Mouse (Mus musculus) intestine, embryonic 16.5 days (tissue): ENCODE results near the gene Crnn. TPM values are rescaled to one million over a fixed set of nuclear protein-coding genes. Genes with fewer than 3 reads are reported as not detected.

Experiments
- ATAC-seq: fragments of 200-750 bp; cut with Nextera tagmentation; 2 replicates; pipeline ENCODE4 v1.8.0; 2017; ENCODE audit warnings: moderate TSS enrichment, moderate library complexity
- H3K27ac ChIP-seq: fragments of 300-500 bp; sonication (generic); 2 replicates; pipeline ENCODE4 v1.5.1; 2014; ENCODE audit warnings: mild to moderate bottlenecking, low read length
- H3K27me3 ChIP-seq: fragments of 300-500 bp; sonication (generic); replicated peaks from 2 replicates; pipeline ENCODE4 v1.6.1; 2014; ENCODE audit warnings: low read length, control low read depth, mixed read lengths; ENCODE audit not compliant: control insufficient read depth, insufficient read depth
- H3K36me3 ChIP-seq: fragments of 300-500 bp; sonication (generic); 2 replicates; pipeline ENCODE4 v1.6.1; 2014; ENCODE audit warnings: low read length, control low read depth; ENCODE audit not compliant: control insufficient read depth, insufficient read depth
- H3K4me1 ChIP-seq: fragments of 300-500 bp; sonication (generic); 2 replicates; pipeline ENCODE4 v1.6.1; 2014; ENCODE audit warnings: low read length, control low read depth, mixed read lengths; ENCODE audit not compliant: control insufficient read depth, insufficient read depth
- H3K4me2 ChIP-seq: fragments of 300-500 bp; sonication (generic); 2 replicates; pipeline ENCODE4 v1.6.1; 2014; ENCODE audit warnings: low read depth, low read length, control low read depth
- H3K4me3 ChIP-seq: fragments of 300-500 bp; sonication (generic); 2 replicates; pipeline ENCODE4 v1.5.1; 2014; ENCODE audit warnings: mild to moderate bottlenecking, low read length
- H3K9ac ChIP-seq: fragments of 300-500 bp; sonication (generic); 2 replicates; pipeline ENCODE4 v1.6.1; 2014; ENCODE audit warnings: low read depth, low read length
- H3K9me3 ChIP-seq: fragments of 300-500 bp; sonication (generic); 2 replicates; pipeline ENCODE4 v1.6.1; 2016; ENCODE audit warnings: low read length, control low read depth; ENCODE audit not compliant: control insufficient read depth
- WGBS: fragments of 180-500 bp; shearing (Covaris S2); extraction: QIAGEN DNeasy Blood & Tissue Kit; methylation state at CpG from one replicate; pipeline ENCODE4 v1.1.7; 2014; 5-methylcytosine and 5-hydroxymethylcytosine counted together
- polyA plus RNA-seq: library from polyadenylated mRNA; unstranded; fragments of >200 nt; fragmentation: Nextera tagmentation; extraction: Ambion mirVana; gene quantifications from 2 replicates; pipeline ENCODE4 v1.2.1, GENCODE M21; 2015

Crnn gene
- polyA plus RNA-seq, 1 experiment from 2014 or later, result not detected

GRCm38 (mm10) chr3:93180856-93181255 is 36.3 kb downstream of the Crnn start:
- Histone ChIP-seq H3K27ac (no peak overlapping the region), H3K4me2 (no peak overlapping the region), H3K9me3 (no peaks in the 10 kb centered on the region), H3K4me1 (no peaks in the 10 kb centered on the region), H3K4me3 (no peak overlapping the region), H3K27me3 (no peaks in the 10 kb centered on the region), H3K9ac (no peak overlapping the region), H3K36me3 (no peaks in the 10 kb centered on the region)
- 88% methylated on average over 4 of the region's 4 CpGs for WGBS
- ATAC-seq, result no peak

GRCm38 (mm10) chr3:93196978-93197377 is 52.4 kb downstream of the Crnn start, which contains the start of gene Flg2:
Gene Flg2 (plus strand): TSS chr3:93197278.
- H3K9ac ChIP-seq, result no peak within 1 kb of the TSS
- no peak within 1 kb of the TSS for H3K4me2 ChIP-seq
- no peaks in the 10 kb centered on the region for H3K9me3 ChIP-seq
- H3K27me3 ChIP-seq, result no peaks in the 10 kb centered on the region
- H3K4me3 ChIP-seq, result no peak within 1 kb of the TSS
- no peak for ATAC-seq
- no peaks in the 10 kb centered on the region for H3K36me3 ChIP-seq
- no peaks in the 10 kb centered on the region for H3K4me1 ChIP-seq
- no peak within 1 kb of the TSS for H3K27ac ChIP-seq
- WGBS, result 79% methylated on average over 3 of the region's 3 CpGs

Other genes starting within 250 kb of the Crnn start
- gene Lce3a, start 218.6 kb upstream of the Crnn start, polyA plus RNA-seq, result not detected in 2 replicates
- not detected in 2 replicates for gene Lce3b, start 211.8 kb upstream of the Crnn start, polyA plus RNA-seq
- not detected in 2 replicates for gene Lce3c, start 200.3 kb upstream of the Crnn start, polyA plus RNA-seq
- not detected in 2 replicates for gene Lce3d, start 187.4 kb upstream of the Crnn start, polyA plus RNA-seq
- not detected in 2 replicates for gene Lce3e, start 177.7 kb upstream of the Crnn start, polyA plus RNA-seq
- gene Lce3f, start 152.6 kb upstream of the Crnn start, polyA plus RNA-seq, result not detected in 2 replicates
- not detected in 2 replicates for gene Crct1, start 129.1 kb upstream of the Crnn start, polyA plus RNA-seq
- not detected in 2 replicates for gene Lce1m, start 125.7 kb upstream of the Crnn start, polyA plus RNA-seq
- gene Gm4858, start 76.0 kb upstream of the Crnn start, polyA plus RNA-seq, result not detected in 2 replicates
- not detected in 2 replicates for gene Flg2, start 52.5 kb downstream of the Crnn start, polyA plus RNA-seq
- gene Flg, start 128.7 kb downstream of the Crnn start, polyA plus RNA-seq, result not detected in 2 replicates
- 0.01 and 0.06 TPM in 2 replicates for gene Hrnr, start 175.0 kb downstream of the Crnn start, polyA plus RNA-seq
- not detected in 2 replicates for gene Rptn, start 248.9 kb downstream of the Crnn start, polyA plus RNA-seq